Mouse (Mus musculus) CD8-positive naive resting alpha-beta T cell, adult 2 months (primary cell): ENCODE results near the gene Wnt3a.
A peak's percentile ranks its signal among the peaks of the same experiment; 100 is the strongest.

Source experiments
- DNase-seq, 2 experiments: peaks; one replicate each; pipeline ENCODE4 v3.0.0; 2022; ENCODE audit warnings: low read depth in 2 of 2, low spot score in 2 of 2

Gene Wnt3a

GRCm38 (mm10) chr11:59263870-59264563 is 26.5 kb downstream of the Wnt3a start:
- no peak for DNase-seq

GRCm38 (mm10) chr11:59262308-59262707 is 28.2 kb downstream of the Wnt3a start:
- DNase-seq, result no peak

- DNase-seq, result no peak
These were observed 29.7 kb downstream of the Wnt3a start for GRCm38 (mm10) chr11:59260706-59261493.

- no peak for DNase-seq
These were observed 30.9 kb downstream of the Wnt3a start for GRCm38 (mm10) chr11:59259647-59260046.

- no peak for DNase-seq
These were observed 42.5 kb downstream of the Wnt3a start for GRCm38 (mm10) chr11:59248101-59248500.

- DNase-seq, result no peak
These were observed 46.7 kb downstream of the Wnt3a start for GRCm38 (mm10) chr11:59243856-59244255.

- no peak for DNase-seq
These were observed 48.7 kb downstream of the Wnt3a start for GRCm38 (mm10) chr11:59241841-59242240.

GRCm38 (mm10) chr11:59239796-59240195 is 50.8 kb downstream of the Wnt3a start:
- DNase-seq, result no peak

- DNase-seq, result no peak
These were observed 51.1 kb downstream of the Wnt3a start for GRCm38 (mm10) chr11:59239428-59239785.

GRCm38 (mm10) chr11:59238525-59239427 is 51.8 kb downstream of the Wnt3a start:
- DNase-seq, result no peak

GRCm38 (mm10) chr11:59232797-59233196 is 57.8 kb downstream of the Wnt3a start:
- DNase-seq, result no peak

- peak; percentile 44 to 60 for DNase-seq
These were observed 60.3 kb downstream of the Wnt3a start for GRCm38 (mm10) chr11:59230144-59230760.

GRCm38 (mm10) chr11:59228122-59228953 is 62.2 kb downstream of the Wnt3a start, which contains the start of gene Arf1:
Gene Arf1, minus strand, starts transcription at chr11:59228270.
- DNase-seq, result peak; percentile 94 to 96

- DNase-seq, result peak in 1 of 2 experiments; percentile 15
These were observed 62.9 kb downstream of the Wnt3a start for GRCm38 (mm10) chr11:59227604-59228121.

- DNase-seq, result no peak
These were observed 63.6 kb downstream of the Wnt3a start for GRCm38 (mm10) chr11:59226787-59227603.

- DNase-seq, result no peak
These were observed 64.3 kb downstream of the Wnt3a start for GRCm38 (mm10) chr11:59226251-59226650.

GRCm38 (mm10) chr11:59225167-59225566 is 65.4 kb downstream of the Wnt3a start:
- no peak for DNase-seq

GRCm38 (mm10) chr11:59224470-59224869 is 66.1 kb downstream of the Wnt3a start:
- DNase-seq, result no peak

GRCm38 (mm10) chr11:59224025-59224424 is 66.5 kb downstream of the Wnt3a start:
- no peak for DNase-seq
